Mouse (Mus musculus) megakaryocyte, embryonic 14.5 days (primary cell): ENCODE results near the gene Unc50. TPM values are rescaled to one million over a fixed set of nuclear protein-coding genes. Genes with fewer than 3 reads are reported as not detected.
A peak's percentile ranks its signal among the peaks of the same experiment; 100 is the strongest.

Experiments
- H3K27me3 ChIP-seq: replicated peaks from 2 replicates; pipeline ENCODE3; 2012; ENCODE audit warnings: inconsistent platforms
- H3K36me3 ChIP-seq: replicated peaks from 2 replicates; pipeline ENCODE3; 2012; ENCODE audit warnings: low read length, inconsistent platforms, mixed read lengths
- H3K4me1 ChIP-seq: 2 replicates; pipeline ENCODE4 v1.6.1; 2012; ENCODE audit warnings: inconsistent platforms
- H3K4me3 ChIP-seq: replicated peaks from 2 replicates; pipeline ENCODE3; 2012; ENCODE audit warnings: moderate library complexity, mild to moderate bottlenecking, inconsistent platforms
- H3K9me3 ChIP-seq: 2 replicates; pipeline ENCODE4 v1.6.1; 2012; ENCODE audit warnings: inconsistent platforms
- FLI1 ChIP-seq: IDR thresholded peaks from 2 replicates; pipeline ENCODE4 v1.6.1; 2012; ENCODE audit warnings: low read length, inconsistent platforms, mixed read lengths
- GATA1 ChIP-seq: IDR thresholded peaks from 3 replicates; pipeline ENCODE4 v1.6.1; 2012; ENCODE audit warnings: mixed read lengths, low read length, inconsistent platforms, borderline replicate concordance
- polyA plus RNA-seq: library from polyadenylated mRNA; stranded (reverse); fragments of >175 nt; gene quantifications from 2 replicates; pipeline ENCODE4 v1.2.3, GENCODE M21; 2012; ENCODE audit warnings: low replicate concordance; ENCODE audit not compliant: insufficient read depth

Unc50 gene
- polyA plus RNA-seq, 1 experiment: 52.3 TPM

DNA sequence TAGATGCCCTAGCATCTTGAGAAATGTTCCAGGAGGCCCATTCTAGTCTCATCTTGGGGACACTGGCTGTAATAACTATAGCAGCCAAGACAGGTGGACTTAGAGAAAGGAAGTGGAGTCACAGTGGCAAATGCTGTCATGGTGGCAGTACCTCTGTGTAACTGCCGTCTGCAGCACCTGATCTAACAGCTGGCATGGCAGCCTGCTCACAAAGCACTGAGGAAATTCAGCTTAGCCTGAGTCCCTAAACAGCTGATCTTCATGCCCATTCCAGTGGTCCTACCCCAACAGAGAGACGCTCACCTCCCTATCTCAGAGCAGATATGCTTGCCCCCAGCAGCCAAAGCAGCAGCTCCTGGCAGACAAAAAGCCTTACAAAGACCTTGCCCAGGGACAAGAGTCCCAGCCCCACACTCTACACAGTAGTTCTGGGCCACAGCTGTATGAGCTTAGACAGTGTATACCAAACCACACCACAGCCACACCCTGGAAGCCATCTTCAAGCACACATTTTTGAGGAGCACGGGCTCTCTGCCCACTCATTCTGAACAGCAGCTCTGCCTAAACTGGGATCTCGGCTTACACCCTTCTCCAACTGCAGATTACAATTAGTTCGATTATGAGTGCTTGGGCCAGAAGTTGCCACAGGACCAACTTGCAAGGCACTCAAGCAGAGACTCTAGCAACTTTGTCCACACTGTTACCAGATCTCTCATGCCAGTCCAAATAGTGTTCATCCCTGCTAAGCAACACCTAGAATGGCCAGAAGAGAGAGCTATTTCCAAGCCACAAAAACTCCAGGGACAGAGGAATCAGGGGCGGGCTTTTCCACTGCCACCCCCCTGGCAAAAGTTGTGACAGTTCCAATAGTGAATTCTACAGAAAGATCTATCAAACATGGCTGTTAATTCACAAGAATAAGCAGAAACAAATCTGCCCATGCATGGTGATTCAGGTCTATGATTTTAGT, 41.5 kb downstream of the Unc50 start:
- Histone ChIP-seq H3K4me3 (no peak overlapping the region), H3K36me3 (peaks cover 11% of the 10 kb centered on the region), H3K27me3 (peaks cover 3% of the 10 kb centered on the region), H3K9me3 (peaks cover 4% of the 10 kb centered on the region), H3K4me1 (peaks cover 42% of the 10 kb centered on the region)
- TF ChIP-seq GATA1 (no peak), FLI1 (no peak)

DNA sequence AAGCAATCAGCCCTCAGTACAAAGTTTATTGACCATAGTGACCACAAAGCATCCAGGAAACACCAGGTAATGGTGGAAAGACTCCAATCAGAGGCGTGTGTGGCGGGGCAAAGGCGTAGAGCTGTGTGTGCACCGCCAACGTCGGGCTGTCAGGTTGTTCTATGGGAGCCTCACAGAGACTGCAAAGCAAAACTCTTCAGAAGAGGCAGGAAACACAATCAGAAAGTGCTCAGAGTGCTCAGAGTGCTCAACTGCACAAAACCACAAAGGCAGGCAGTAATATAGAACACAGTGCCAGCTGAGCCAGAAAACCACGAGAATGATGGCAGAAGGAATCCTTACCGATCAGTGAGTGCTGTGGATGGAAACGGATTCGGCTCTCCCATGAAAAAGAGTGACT, 43.3 kb downstream of the Unc50 start:
- peaks cover 3% of the 10 kb centered on the region for H3K9me3 ChIP-seq
- peaks cover 3% of the 10 kb centered on the region for H3K27me3 ChIP-seq
- peaks cover 60% of the 10 kb centered on the region for H3K4me1 ChIP-seq
- H3K4me3 ChIP-seq: peak overlapping the region; percentile 48
- TF ChIP-seq FLI1 (no peak), GATA1 (no peak)
- peaks cover 9% of the 10 kb centered on the region for H3K36me3 ChIP-seq

DNA sequence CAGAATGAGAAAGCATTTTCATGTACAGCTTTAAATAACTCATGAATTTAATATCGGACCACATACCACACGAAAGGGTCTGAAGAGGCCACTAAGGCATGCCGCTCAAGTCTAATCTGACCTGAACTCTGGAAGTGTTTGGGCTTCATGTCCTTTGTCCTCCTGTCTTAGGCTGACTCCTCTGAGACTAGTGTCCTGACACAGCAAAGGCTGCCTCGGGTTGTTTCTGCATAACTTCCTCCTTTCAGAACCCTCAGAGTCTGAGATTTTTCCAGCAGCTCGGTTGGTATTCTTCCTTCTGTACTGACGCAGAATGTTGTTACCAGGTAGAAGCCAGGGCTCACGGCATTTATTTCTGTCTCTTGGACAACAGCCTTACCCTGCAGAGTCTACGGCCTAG, 44.1 kb downstream of the Unc50 start:
- Histone ChIP-seq H3K4me1 (peaks cover 68% of the 10 kb centered on the region), H3K27me3 (peaks cover 3% of the 10 kb centered on the region), H3K4me3 (peak overlapping the region; percentile 34), H3K9me3 (no peaks in the 10 kb centered on the region), H3K36me3 (peaks cover 3% of the 10 kb centered on the region)
- TF ChIP-seq FLI1: no peak
- no peak for TF ChIP-seq GATA1

DNA sequence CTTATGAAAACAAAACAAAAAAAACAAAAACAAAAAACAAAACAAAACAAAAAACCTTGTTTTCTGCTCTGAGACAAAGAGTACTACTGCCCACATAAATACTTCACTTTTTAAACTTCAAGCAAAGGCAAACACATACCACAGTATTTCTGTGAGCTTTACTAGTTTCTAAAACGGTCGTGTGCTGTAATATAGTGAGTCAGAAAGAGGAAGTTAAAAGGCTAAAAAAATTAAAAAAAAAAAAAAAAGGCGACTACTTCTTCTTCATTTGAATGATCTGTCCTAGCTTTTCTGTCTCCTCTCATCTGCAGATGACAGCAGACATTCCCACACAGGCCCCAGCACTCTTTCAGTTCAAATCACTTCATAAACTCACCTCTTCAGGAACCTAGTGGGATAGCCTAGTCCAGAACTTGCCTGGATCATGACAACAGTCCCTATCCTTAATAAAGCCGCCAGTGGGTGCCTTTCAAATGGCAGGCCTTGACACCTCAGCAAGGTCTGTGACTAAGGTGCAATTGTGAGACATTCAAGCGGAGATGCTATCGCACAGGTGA, 44.8 kb downstream of the Unc50 start:
- TF ChIP-seq FLI1 (no peak), GATA1 (no peak)
- Histone ChIP-seq H3K36me3 (peaks cover 2% of the 10 kb centered on the region), H3K27me3 (peaks cover 3% of the 10 kb centered on the region), H3K4me3 (no peak overlapping the region), H3K4me1 (peaks cover 74% of the 10 kb centered on the region), H3K9me3 (no peaks in the 10 kb centered on the region)

DNA sequence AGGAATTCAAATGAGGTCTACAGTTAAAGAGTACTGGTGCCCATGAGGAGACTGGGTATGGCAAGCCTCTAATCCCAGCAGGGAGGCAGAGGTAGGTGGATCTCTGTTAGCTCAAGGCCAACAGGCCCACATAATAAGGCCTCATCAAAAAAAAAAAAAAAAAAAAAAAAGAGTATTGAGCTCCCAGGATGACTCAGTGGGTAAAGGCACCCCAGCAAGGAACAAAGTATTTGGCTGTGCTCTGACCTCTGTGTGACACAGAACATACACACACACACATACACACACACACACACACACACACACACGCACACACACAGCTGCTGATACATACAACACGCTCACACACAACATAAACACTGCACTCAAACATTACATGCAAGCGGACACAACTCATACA, 45.4 kb downstream of the Unc50 start:
- Histone ChIP-seq H3K9me3 (no peaks in the 10 kb centered on the region), H3K27me3 (peaks cover 3% of the 10 kb centered on the region), H3K4me3 (no peak overlapping the region), H3K36me3 (peaks cover 5% of the 10 kb centered on the region), H3K4me1 (peaks cover 80% of the 10 kb centered on the region)
- no peak for TF ChIP-seq GATA1
- no peak for TF ChIP-seq FLI1

DNA sequence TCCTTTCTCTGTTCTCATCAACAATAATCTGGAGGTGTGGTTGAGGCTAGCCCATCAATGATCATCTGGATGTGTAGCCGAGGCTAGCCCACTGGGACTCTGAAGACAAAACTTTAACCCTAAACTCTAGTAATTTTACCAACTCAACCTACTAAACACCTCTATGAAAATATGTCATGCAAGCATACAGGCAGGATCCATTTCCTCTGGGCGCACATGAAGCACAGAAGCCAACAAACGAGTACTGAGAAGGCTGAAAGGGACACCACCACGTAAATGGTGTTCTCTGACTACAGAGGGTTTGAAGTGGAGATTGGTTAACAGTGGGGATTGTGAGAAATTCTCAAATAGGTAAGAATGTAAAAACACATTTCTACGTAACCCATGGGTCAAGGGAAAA, 47.3 kb downstream of the Unc50 start:
- H3K36me3 ChIP-seq: peaks cover 14% of the 10 kb centered on the region
- H3K27me3 ChIP-seq: no peaks in the 10 kb centered on the region
- no peaks in the 10 kb centered on the region for H3K9me3 ChIP-seq
- H3K4me3 ChIP-seq: peak overlapping the region; percentile 44
- peaks cover 89% of the 10 kb centered on the region for H3K4me1 ChIP-seq
- TF ChIP-seq GATA1 (no peak), FLI1 (no peak)

DNA sequence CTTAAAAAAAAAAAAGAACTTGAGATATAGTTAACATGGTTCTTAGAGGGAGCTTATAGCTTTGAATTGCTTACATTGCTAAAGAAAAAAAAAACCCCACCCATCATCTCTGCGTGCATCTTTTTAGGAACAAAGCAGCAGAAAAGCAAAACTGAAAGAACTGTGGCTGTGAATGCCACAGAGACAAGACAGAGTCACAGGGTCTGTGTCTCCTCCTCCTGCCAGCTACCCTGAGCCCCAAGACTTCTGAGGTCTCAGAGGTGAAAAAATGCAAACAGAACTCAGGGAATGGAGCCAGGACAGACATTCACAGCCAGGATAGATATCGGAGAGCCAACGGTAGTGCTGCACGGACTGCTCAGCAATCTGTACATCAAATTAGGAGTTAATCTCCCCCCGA, 48.0 kb downstream of the Unc50 start:
- Histone ChIP-seq H3K27me3 (no peaks in the 10 kb centered on the region), H3K9me3 (no peaks in the 10 kb centered on the region), H3K36me3 (peaks cover 17% of the 10 kb centered on the region), H3K4me3 (peak overlapping the region; percentile 90), H3K4me1 (peaks cover 83% of the 10 kb centered on the region)
- TF ChIP-seq GATA1 (no peak), FLI1 (no peak)

DNA sequence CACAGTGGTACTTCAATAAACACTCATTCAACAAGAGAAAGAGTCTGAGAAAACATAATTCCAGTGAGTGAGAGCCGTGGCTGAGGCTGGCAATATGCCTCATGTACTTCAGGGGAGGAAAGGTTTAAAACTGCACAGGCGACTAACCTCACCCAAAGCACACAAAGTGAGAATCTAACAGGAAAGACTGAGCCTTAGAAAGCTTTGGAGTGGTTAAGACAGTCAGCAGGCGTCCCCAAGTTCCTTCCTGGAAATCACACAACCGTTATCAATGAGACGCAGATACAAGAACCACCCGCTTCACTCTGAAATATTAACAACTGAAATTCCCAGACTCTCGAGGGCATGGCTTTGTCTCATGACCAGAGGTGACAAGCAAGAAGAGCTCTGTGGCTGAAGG, 48.5 kb downstream of the Unc50 start:
- no peak for TF ChIP-seq FLI1
- TF ChIP-seq GATA1: no peak
- H3K4me1 ChIP-seq: peaks cover 78% of the 10 kb centered on the region
- H3K36me3 ChIP-seq: peaks cover 19% of the 10 kb centered on the region
- peak overlapping the region; percentile 90 for H3K4me3 ChIP-seq
- no peaks in the 10 kb centered on the region for H3K9me3 ChIP-seq
- no peaks in the 10 kb centered on the region for H3K27me3 ChIP-seq

DNA sequence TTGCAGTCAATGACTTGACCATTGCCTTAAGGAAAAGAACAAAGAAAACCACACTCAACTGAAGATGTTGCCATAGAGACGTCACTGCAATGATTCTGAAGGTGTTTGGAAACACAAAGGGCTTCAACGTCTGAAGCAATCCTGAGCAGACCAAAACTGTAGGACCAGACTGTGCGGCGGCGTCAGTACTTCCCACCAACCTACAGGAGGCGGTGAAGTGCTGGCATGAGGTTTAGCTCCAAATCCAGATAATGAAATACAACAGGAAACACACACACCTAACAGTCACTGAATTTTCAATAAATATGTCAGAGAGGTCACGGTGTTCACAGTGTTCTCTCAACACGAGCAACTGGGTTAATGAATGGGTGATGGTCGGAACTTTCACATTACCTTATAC, 49.1 kb downstream of the Unc50 start:
- H3K4me1 ChIP-seq: peaks cover 72% of the 10 kb centered on the region
- H3K27me3 ChIP-seq: no peaks in the 10 kb centered on the region
- H3K9me3 ChIP-seq: no peaks in the 10 kb centered on the region
- peak overlapping the region; percentile 70 for H3K4me3 ChIP-seq
- TF ChIP-seq FLI1: no peak
- no peak for TF ChIP-seq GATA1
- H3K36me3 ChIP-seq: peaks cover 25% of the 10 kb centered on the region

DNA sequence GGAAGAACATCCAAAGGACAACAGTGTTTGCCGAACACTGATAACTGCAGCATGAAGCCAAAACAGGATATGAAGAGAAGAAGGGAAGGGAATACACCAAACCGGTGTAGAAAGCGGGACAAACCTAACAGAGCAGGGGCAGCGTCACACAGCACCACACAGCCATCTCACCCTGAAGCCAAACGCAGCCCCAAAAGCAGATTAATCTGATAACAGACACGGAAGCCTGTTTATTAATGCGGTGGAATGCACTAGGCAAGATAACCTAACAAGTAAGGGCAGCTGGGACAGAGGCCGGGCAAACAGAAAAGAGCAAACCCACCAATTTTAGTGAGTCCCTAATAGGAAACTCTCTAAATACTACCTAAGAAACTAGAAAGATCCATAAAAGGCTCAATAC, 49.8 kb downstream of the Unc50 start:
- TF ChIP-seq FLI1 (no peak), GATA1 (no peak)
- Histone ChIP-seq H3K4me1 (peaks cover 70% of the 10 kb centered on the region), H3K4me3 (no peak overlapping the region)

More for the DNA sequence above, 49.8 kb downstream of the Unc50 start:
- no peaks in the 10 kb centered on the region for H3K9me3 ChIP-seq
- no peaks in the 10 kb centered on the region for H3K27me3 ChIP-seq
- peaks cover 27% of the 10 kb centered on the region for H3K36me3 ChIP-seq
